11 mouse cellular contexts compared by ENCODE assay signal in the genomic region with DNA sequence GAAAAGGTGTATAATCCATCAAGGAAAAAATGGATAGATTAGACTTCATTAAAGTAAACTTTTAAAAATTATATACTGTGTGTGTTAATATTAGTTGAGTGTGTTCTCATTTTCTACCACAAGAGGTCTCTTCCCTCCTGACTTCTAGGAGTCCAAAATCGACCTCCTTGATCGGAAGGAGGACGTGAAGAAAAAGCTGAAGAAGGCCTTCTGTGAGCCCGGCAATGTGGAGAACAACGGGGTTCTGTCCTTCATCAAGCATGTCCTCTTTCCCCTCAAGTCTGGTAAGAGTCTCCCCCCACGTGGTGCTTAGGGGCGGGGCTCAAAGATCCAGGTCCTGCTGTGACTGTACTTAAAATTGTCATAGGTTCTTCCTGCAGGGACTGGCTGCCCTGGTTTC. TPM values are rescaled to one million over a fixed set of nuclear protein-coding genes. Genes with fewer than 3 reads are reported as not detected.
DNase-seq lines count a peak whose midpoint lies in the region; ATAC-seq lines count a peak whose summit lies in the region.
"Had no signal": no experiment of that assay in that cellular context is flagged by ENCODE, and none has a peak within 500 bp of the region (broad histone marks: within the 10 kb centered on the region; RNA-seq: fewer than 3 reads in every experiment).

No protein-coding gene starts in this region.

- H3K9ac ChIP-seq in hindbrain, embryonic 11.5 days (ENCODE audit: low read depth, low read length): no peak overlapping the region
- no peak overlapping the region for H3K9ac ChIP-seq in hindbrain, embryonic 13.5 days
- H3K9ac ChIP-seq in intestine, embryonic 16.5 days (ENCODE audit: low read depth, low read length): no peak overlapping the region
- H3K9ac ChIP-seq: limb, embryonic 13.5 days had no signal

- no peak overlapping the region for H3K4me3 ChIP-seq in hindbrain, embryonic 11.5 days (ENCODE audit: low read depth, low read length)
- no peak overlapping the region for H3K4me3 ChIP-seq in hindbrain, embryonic 13.5 days
- no peak overlapping the region for H3K4me3 ChIP-seq in intestine, embryonic 16.5 days (ENCODE audit: low read length)
- H3K4me3 ChIP-seq: limb, embryonic 13.5 days had no signal

- H3K9me3 ChIP-seq in hindbrain, embryonic 11.5 days (ENCODE audit: control insufficient read depth, low read length): no peaks in the 10 kb centered on the region
- no peaks in the 10 kb centered on the region for H3K9me3 ChIP-seq in hindbrain, embryonic 13.5 days
- H3K9me3 ChIP-seq in intestine, embryonic 16.5 days (ENCODE audit: control insufficient read depth, low read length): no peaks in the 10 kb centered on the region
- H3K9me3 ChIP-seq: limb, embryonic 13.5 days had no signal

- H3K36me3 ChIP-seq in hindbrain, embryonic 11.5 days (ENCODE audit: control insufficient read depth, insufficient read depth, low read length): peaks cover 11% of the 10 kb centered on the region
- H3K36me3 ChIP-seq in hindbrain, embryonic 13.5 days: peaks cover 92% of the 10 kb centered on the region
- peaks cover 42% of the 10 kb centered on the region for H3K36me3 ChIP-seq in intestine, embryonic 16.5 days (ENCODE audit: control insufficient read depth, insufficient read depth, low read length)

- no peak overlapping the region for H3K4me2 ChIP-seq in hindbrain, embryonic 11.5 days (replicated peaks; ENCODE audit: low read depth, low read length)
- no peak overlapping the region for H3K4me2 ChIP-seq in hindbrain, embryonic 13.5 days
- H3K4me2 ChIP-seq in intestine, embryonic 16.5 days (ENCODE audit: low read depth, low read length): no peak overlapping the region
- H3K4me2 ChIP-seq: limb, embryonic 13.5 days had no signal

- H3K27me3 ChIP-seq in hindbrain, embryonic 11.5 days (ENCODE audit: control insufficient read depth, insufficient read depth, low read length): no peaks in the 10 kb centered on the region
- no peaks in the 10 kb centered on the region for H3K27me3 ChIP-seq in hindbrain, embryonic 13.5 days
- H3K27me3 ChIP-seq in intestine, embryonic 16.5 days (replicated peaks; ENCODE audit: control insufficient read depth, insufficient read depth, low read length): no peaks in the 10 kb centered on the region
- H3K27me3 ChIP-seq: limb, embryonic 13.5 days had no signal

- WGBS in hindbrain, embryonic 11.5 days: 64% methylated on average over 7 of the region's 7 CpGs
- 65% methylated on average over 7 of the region's 7 CpGs for WGBS in hindbrain, embryonic 13.5 days
- 44% methylated on average over 7 of the region's 7 CpGs for WGBS in intestine, embryonic 16.5 days

- no peak for ATAC-seq in hindbrain, embryonic 11.5 days (ENCODE audit: low FRiP score)
- ATAC-seq in hindbrain, embryonic 13.5 days (ENCODE audit: low FRiP score): no peak
- 0 out of 2 replicates have a peak, but pooled peaks have one; percentile 22 for ATAC-seq in intestine, embryonic 16.5 days

- no peak overlapping the region for H3K27ac ChIP-seq in hindbrain, embryonic 11.5 days (ENCODE audit: low read depth, low read length)
- no peak overlapping the region for H3K27ac ChIP-seq in hindbrain, embryonic 13.5 days
- H3K27ac ChIP-seq in intestine, embryonic 16.5 days (ENCODE audit: low read length): no peak overlapping the region
- H3K27ac ChIP-seq: limb, embryonic 13.5 days had no signal

- H3K4me1 ChIP-seq in hindbrain, embryonic 11.5 days (replicated peaks; ENCODE audit: control insufficient read depth, insufficient read depth, low read length): no peaks in the 10 kb centered on the region
- no peaks in the 10 kb centered on the region for H3K4me1 ChIP-seq in hindbrain, embryonic 13.5 days (replicated peaks)
- no peaks in the 10 kb centered on the region for H3K4me1 ChIP-seq in intestine, embryonic 16.5 days (ENCODE audit: control insufficient read depth, insufficient read depth, low read length)
- H3K4me1 ChIP-seq: limb, embryonic 13.5 days had no signal

- peak; percentile 47 for DNase-seq in hindbrain, embryonic 11.5 days (ENCODE audit: low spot score)
- DNase-seq in A20 (ENCODE audit: low read depth, low spot score): peak; percentile 32
- peak; percentile 59 for DNase-seq in MN1 (ENCODE audit: low spot score)
- DNase-seq in layer of hippocampus, adult 18-20 months (ENCODE audit: low spot score in 2 of 2): no peak
- no peak for DNase-seq in heart, postnatal 4 days
- DNase-seq in adrenal gland, adult 18-20 months (ENCODE audit: low spot score in 2 of 2): no peak
- DNase-seq: adrenal gland, postnatal 10 days; thymus, adult 18-20 months had no signal

RNA-seq across cellular contexts. Expression of gene Yars, which starts 19.9 kb away (rescaled TPM):
- 102 and 109 TPM in 2 replicates for polyA plus RNA-seq in hindbrain, embryonic 11.5 days (2014; fragmentation: Nextera tagmentation; extraction: Ambion mirVana)
- polyA plus RNA-seq in hindbrain, embryonic 13.5 days (2015; fragmentation: Nextera tagmentation; extraction: Ambion mirVana): 104 and 106 TPM in 2 replicates
- 104 and 107 TPM in 2 replicates for polyA plus RNA-seq in intestine, embryonic 16.5 days (2015; fragmentation: Nextera tagmentation; extraction: Ambion mirVana)
- 10 to 100 TPM; 78.5 to 81.1 TPM for total RNA-seq in layer of hippocampus, adult 18-20 months (2021)
- total RNA-seq in heart, postnatal 4 days (2021): 10 to 100 TPM; 44.7 to 45.0 TPM
- total RNA-seq in adrenal gland, adult 18-20 months (2021): 10 to 100 TPM; 77.3 to 77.4 TPM

RNA-seq across cellular contexts. Expression of gene S100pbp, which starts 20.0 kb away (rescaled TPM):
- 19.9 and 20.7 TPM in 2 replicates for polyA plus RNA-seq in hindbrain, embryonic 11.5 days (2014; fragmentation: Nextera tagmentation; extraction: Ambion mirVana)
- 17.6 and 18.0 TPM in 2 replicates for polyA plus RNA-seq in hindbrain, embryonic 13.5 days (2015; fragmentation: Nextera tagmentation; extraction: Ambion mirVana)
- 10.3 and 10.9 TPM in 2 replicates for polyA plus RNA-seq in intestine, embryonic 16.5 days (2015; fragmentation: Nextera tagmentation; extraction: Ambion mirVana)
- total RNA-seq in layer of hippocampus, adult 18-20 months (2021): 10 to 100 TPM; 32.6 to 35.4 TPM
- 10 to 100 TPM; 22.5 to 24.2 TPM for total RNA-seq in heart, postnatal 4 days (2021)
- total RNA-seq in adrenal gland, adult 18-20 months (2021): 10 to 100 TPM; 17.6 to 19.9 TPM

RNA-seq across cellular contexts. Expression of gene C77080, which starts 51.7 kb away (rescaled TPM):
- polyA plus RNA-seq in hindbrain, embryonic 11.5 days (2014; fragmentation: Nextera tagmentation; extraction: Ambion mirVana): 3.2 and 3.6 TPM in 2 replicates
- 5.3 and 5.4 TPM in 2 replicates for polyA plus RNA-seq in hindbrain, embryonic 13.5 days (2015; fragmentation: Nextera tagmentation; extraction: Ambion mirVana)
- polyA plus RNA-seq in intestine, embryonic 16.5 days (2015; fragmentation: Nextera tagmentation; extraction: Ambion mirVana): 6.5 and 7.5 TPM in 2 replicates
- 1 to 10 TPM; 6.4 to 7.5 TPM for total RNA-seq in layer of hippocampus, adult 18-20 months (2021)
- total RNA-seq in heart, postnatal 4 days (2021): 1 to 10 TPM; 6.5 to 8.6 TPM
- 10 to 100 TPM; 18.1 to 22.1 TPM for total RNA-seq in adrenal gland, adult 18-20 months (2021)

Comparison
In these comparisons a context has a peak if more than half of its experiments do, and no peak if none do; other contexts are left out.
1. DNase-seq: peak in hindbrain, embryonic 11.5 days (single experiment), A20 (single experiment) and MN1 (single experiment); none in layer of hippocampus, adult 18-20 months (0 of 2), heart, postnatal 4 days (single experiment) and adrenal gland, adult 18-20 months (0 of 2).